Mouse (Mus musculus) limb, embryonic 13.5 days (tissue): ENCODE measurements at regions not wholly inside any gene's neighbourhood (a gene's known extent, or its start where the extent isn't known, plus 50 kb on each side); places are given as distances from the start of the nearest gene placed in this dataset.

Source experiments
- ATAC-seq: fragments of 200-750 bp; cut with Nextera tagmentation; 2 replicates; pipeline ENCODE4 v1.8.0; 2017; ENCODE audit warnings: low read depth, moderate number of reproducible peaks, moderate TSS enrichment; ENCODE audit not compliant: low FRiP score
- H3K27ac ChIP-seq: fragments of 300-500 bp; sonication (generic); 2 replicates; pipeline ENCODE4 v1.5.1; 2015; ENCODE audit warnings: inconsistent platforms, mild to moderate bottlenecking, moderate library complexity
- H3K27me3 ChIP-seq: fragments of 300-500 bp; sonication (generic); 2 replicates; pipeline ENCODE4 v1.6.1; 2015; ENCODE audit warnings: mild to moderate bottlenecking, inconsistent platforms
- H3K36me3 ChIP-seq: fragments of 300-500 bp; sonication (generic); 2 replicates; pipeline ENCODE4 v1.6.1; 2015; ENCODE audit warnings: inconsistent platforms, mild to moderate bottlenecking, moderate library complexity
- H3K4me1 ChIP-seq: fragments of 300-500 bp; sonication (generic); 2 replicates; pipeline ENCODE4 v1.6.1; 2015; ENCODE audit warnings: inconsistent platforms
- H3K4me2 ChIP-seq: fragments of 300-500 bp; sonication (generic); replicated peaks from 2 replicates; pipeline ENCODE4 v1.6.1; 2015; ENCODE audit warnings: inconsistent platforms, mild to moderate bottlenecking, moderate library complexity
- H3K4me3 ChIP-seq: fragments of 300-500 bp; sonication (generic); 2 replicates; pipeline ENCODE4 v1.5.1; 2015; ENCODE audit warnings: moderate library complexity, mild to moderate bottlenecking, inconsistent platforms
- H3K9ac ChIP-seq: fragments of 300-500 bp; sonication (generic); 2 replicates; pipeline ENCODE4 v1.6.1; 2015; ENCODE audit warnings: mild to moderate bottlenecking, inconsistent platforms
- H3K9me3 ChIP-seq: fragments of 300-500 bp; sonication (generic); 2 replicates; pipeline ENCODE4 v1.6.1; 2016; ENCODE audit warnings: inconsistent platforms
- WGBS: fragments of 180-500 bp; shearing (Covaris S2); methylation state at CpG from one replicate; pipeline ENCODE4 v1.1.7; 2015; 5-methylcytosine and 5-hydroxymethylcytosine counted together

DNA sequence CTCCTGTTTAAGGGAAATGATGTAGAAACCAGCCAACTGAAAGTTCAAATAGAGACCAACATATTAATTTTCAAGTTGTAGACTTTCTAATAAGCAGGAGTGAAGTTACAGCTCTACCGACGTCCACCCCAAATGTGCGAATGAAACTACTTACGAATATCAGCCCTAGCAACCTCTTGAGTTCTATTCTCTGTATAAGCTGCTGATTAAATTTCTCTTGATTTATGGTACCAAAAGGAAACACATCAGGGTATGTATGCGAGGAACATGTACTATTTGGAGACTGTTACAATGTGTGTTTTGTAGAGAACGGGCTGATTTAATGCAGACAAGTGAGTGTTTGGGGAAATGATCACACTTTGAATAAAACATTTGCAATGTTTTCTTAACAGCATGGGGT is 412.9 kb downstream of the Cd109 start:
- Histone ChIP-seq H3K9me3 (no peaks in the 10 kb centered on the region), H3K36me3 (no peaks in the 10 kb centered on the region), H3K27ac (peak overlapping the region; percentile 56; the same call in 1 of the 2 replicates), H3K4me3 (no peak overlapping the region), H3K9ac (no peak overlapping the region), H3K27me3 (no peaks in the 10 kb centered on the region), H3K4me2 (peak overlapping the region; percentile 21; the same call in 1 of the 2 replicates), H3K4me1 (peaks cover 13% of the 10 kb centered on the region)
- ATAC-seq, result no peak
- 30% methylated on average over 6 of the region's 6 CpGs for WGBS

DNA sequence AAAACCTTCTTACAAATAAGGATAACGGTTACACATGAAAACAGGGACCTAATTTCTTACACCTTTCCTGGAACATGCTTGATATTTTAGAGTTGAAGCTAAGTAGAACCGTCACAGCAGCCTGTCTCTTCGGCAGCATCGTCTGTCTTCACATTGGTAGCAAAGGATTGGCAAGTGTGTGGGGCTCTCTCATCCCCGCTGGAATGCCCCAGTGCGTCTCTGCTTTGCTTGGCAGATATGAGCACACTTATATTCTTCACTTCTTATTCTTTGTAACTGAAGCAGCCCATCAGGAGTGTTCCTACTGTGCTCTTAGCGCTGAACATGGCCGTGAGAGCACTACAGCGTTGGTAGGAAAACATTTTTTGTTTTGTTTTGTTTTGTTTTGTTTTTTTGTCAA is 414.1 kb downstream of the Cd109 start:
- ATAC-seq, result no peak
- H3K27me3 ChIP-seq, result no peaks in the 10 kb centered on the region
- no peak overlapping the region for H3K4me3 ChIP-seq
- 66% methylated on average over 9 of the region's 9 CpGs for WGBS
- no peaks in the 10 kb centered on the region for H3K36me3 ChIP-seq
- no peak overlapping the region for H3K4me2 ChIP-seq
- no peaks in the 10 kb centered on the region for H3K9me3 ChIP-seq
- H3K27ac ChIP-seq, result peak overlapping the region; percentile 12; the same call in 1 of the 2 replicates
- no peak overlapping the region for H3K9ac ChIP-seq
- H3K4me1 ChIP-seq, result peaks cover 13% of the 10 kb centered on the region

- no peaks in the 10 kb centered on the region for H3K36me3 ChIP-seq
These were observed 420.3 kb downstream of the Cd109 start for GRCm38 (mm10) chr9:79035677-79036076.

DNA sequence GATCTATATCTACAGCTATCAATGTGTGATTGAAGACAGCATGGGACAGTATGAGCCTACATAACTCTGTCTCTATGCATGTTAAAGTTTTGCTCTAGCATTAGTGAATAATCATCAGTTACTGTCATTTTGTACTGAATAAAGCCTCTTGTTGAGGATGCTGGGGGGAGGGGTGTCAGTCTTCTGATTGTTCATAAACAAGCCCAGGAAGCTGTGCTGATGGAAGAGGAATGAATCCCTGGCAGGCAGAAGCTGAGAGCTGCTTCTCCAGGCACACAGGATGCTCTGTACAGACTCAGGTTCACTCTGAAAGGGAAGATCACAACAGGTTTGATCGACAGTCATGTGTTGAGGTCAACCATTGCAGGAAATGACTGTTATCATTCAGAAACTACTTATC is 421.7 kb downstream of the Cd109 start:
- Histone ChIP-seq H3K9ac (no peak overlapping the region), H3K36me3 (no peaks in the 10 kb centered on the region), H3K27me3 (no peaks in the 10 kb centered on the region), H3K9me3 (no peaks in the 10 kb centered on the region), H3K4me1 (no peaks in the 10 kb centered on the region), H3K4me3 (no peak overlapping the region), H3K27ac (no peak overlapping the region), H3K4me2 (no peak overlapping the region)
- ATAC-seq, result no peak
- WGBS, result 75% methylated on average over 1 of the region's 1 CpGs

More at GRCm38 (mm10) chr9:79035677-79036076, 420.3 kb downstream of the Cd109 start:
- ATAC-seq, result no peak
- H3K9me3 ChIP-seq, result no peaks in the 10 kb centered on the region
- no peak overlapping the region for H3K4me2 ChIP-seq
- no peak overlapping the region for H3K27ac ChIP-seq
- H3K4me1 ChIP-seq, result no peaks in the 10 kb centered on the region
- WGBS, result 83% methylated on average over 2 of the region's 2 CpGs
- no peaks in the 10 kb centered on the region for H3K27me3 ChIP-seq
- H3K4me3 ChIP-seq, result no peak overlapping the region
- H3K9ac ChIP-seq, result no peak overlapping the region

- Histone ChIP-seq H3K4me3 (no peak overlapping the region), H3K27me3 (no peaks in the 10 kb centered on the region), H3K4me1 (no peaks in the 10 kb centered on the region), H3K9me3 (no peaks in the 10 kb centered on the region), H3K4me2 (no peak overlapping the region), H3K9ac (no peak overlapping the region), H3K36me3 (no peaks in the 10 kb centered on the region), H3K27ac (no peak overlapping the region)
- WGBS, result 79% methylated on average over 4 of the region's 4 CpGs
- ATAC-seq, result no peak
These were observed 423.6 kb downstream of the Cd109 start for GRCm38 (mm10) chr9:79038971-79039370.

- H3K9me3 ChIP-seq, result no peaks in the 10 kb centered on the region
- H3K4me3 ChIP-seq, result no peak overlapping the region
- no peak for ATAC-seq
- H3K27ac ChIP-seq, result no peak overlapping the region
- no peak overlapping the region for H3K9ac ChIP-seq
- H3K4me2 ChIP-seq, result no peak overlapping the region
- H3K36me3 ChIP-seq, result no peaks in the 10 kb centered on the region
- no peaks in the 10 kb centered on the region for H3K27me3 ChIP-seq
- H3K4me1 ChIP-seq, result no peaks in the 10 kb centered on the region
- 81% methylated on average over 1 of the region's 1 CpGs for WGBS
These were observed 429.0 kb downstream of the Cd109 start for GRCm38 (mm10) chr9:79044344-79044743.

GRCm38 (mm10) chr9:79045314-79045713 is 430.0 kb downstream of the Cd109 start:
- Histone ChIP-seq H3K4me2 (no peak overlapping the region), H3K9me3 (no peaks in the 10 kb centered on the region), H3K27ac (no peak overlapping the region), H3K4me3 (no peak overlapping the region), H3K27me3 (no peaks in the 10 kb centered on the region), H3K4me1 (no peaks in the 10 kb centered on the region), H3K36me3 (no peaks in the 10 kb centered on the region), H3K9ac (no peak overlapping the region)
- ATAC-seq, result no peak
- WGBS, result 8% methylated on average over 2 of the region's 2 CpGs

GRCm38 (mm10) chr9:79071961-79072360 is 456.6 kb downstream of the Cd109 start:
- no peaks in the 10 kb centered on the region for H3K4me1 ChIP-seq
- no peak overlapping the region for H3K27ac ChIP-seq

DNA sequence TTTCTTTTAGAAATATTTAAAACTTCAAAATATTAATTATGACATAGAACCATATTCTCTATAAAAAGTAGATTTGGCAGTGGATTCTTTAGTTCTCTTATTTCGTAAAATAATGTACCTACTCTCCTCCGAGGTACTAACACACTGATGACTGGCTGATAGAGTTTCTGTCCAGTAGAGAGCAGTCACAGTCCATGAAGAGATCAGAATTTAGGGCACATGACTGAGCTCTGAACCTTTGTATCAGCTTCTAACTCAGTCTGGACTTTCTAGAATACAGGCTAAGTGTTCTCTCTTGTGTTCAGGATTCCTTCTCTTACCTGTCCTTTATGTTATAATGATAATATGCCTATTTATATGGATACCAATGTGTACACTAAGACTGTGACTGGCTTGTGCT is 494.3 kb downstream of the Cd109 start:
- ATAC-seq, result peak; percentile 64; the same call in 1 of the 2 replicates
- Histone ChIP-seq H3K27me3 (no peaks in the 10 kb centered on the region), H3K9ac (no peak overlapping the region), H3K27ac (no peak overlapping the region), H3K4me1 (no peaks in the 10 kb centered on the region), H3K4me3 (no peak overlapping the region), H3K4me2 (no peak overlapping the region), H3K36me3 (no peaks in the 10 kb centered on the region), H3K9me3 (no peaks in the 10 kb centered on the region)
- WGBS, result 74% methylated on average over 2 of the region's 2 CpGs

More at GRCm38 (mm10) chr9:79071961-79072360, 456.6 kb downstream of the Cd109 start:
- Histone ChIP-seq H3K27me3 (no peaks in the 10 kb centered on the region), H3K4me3 (no peak overlapping the region), H3K4me2 (no peak overlapping the region), H3K36me3 (no peaks in the 10 kb centered on the region), H3K9me3 (no peaks in the 10 kb centered on the region), H3K9ac (no peak overlapping the region)
- ATAC-seq, result no peak
- 76% methylated on average over 3 of the region's 3 CpGs for WGBS

DNA sequence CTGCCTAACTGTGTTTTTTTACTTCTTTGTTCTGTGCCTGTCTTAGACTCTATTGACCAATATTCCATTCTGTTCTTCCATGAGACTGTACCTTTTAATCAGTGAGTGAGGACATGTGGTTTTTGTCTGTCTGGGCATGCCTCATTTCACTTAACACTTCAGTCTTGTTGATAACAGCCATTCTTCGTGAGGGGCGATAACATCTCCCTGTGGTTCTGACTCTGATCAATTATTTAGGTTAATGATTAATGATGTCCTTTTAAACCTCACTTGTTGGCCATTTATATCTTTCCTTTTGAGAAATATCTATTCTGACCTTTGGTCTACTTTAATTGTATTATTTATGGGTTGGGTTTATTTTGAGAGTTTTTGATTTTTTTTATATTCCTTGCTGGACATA is 496.0 kb downstream of the Cd109 start:
- H3K4me1 ChIP-seq, result no peaks in the 10 kb centered on the region
- H3K27me3 ChIP-seq, result no peaks in the 10 kb centered on the region
- no peak overlapping the region for H3K27ac ChIP-seq
- H3K9ac ChIP-seq, result no peak overlapping the region
- H3K36me3 ChIP-seq, result no peaks in the 10 kb centered on the region
- no peak for ATAC-seq
- no peaks in the 10 kb centered on the region for H3K9me3 ChIP-seq
- H3K4me3 ChIP-seq, result no peak overlapping the region
- no peak overlapping the region for H3K4me2 ChIP-seq
- WGBS, result 56% methylated on average over 2 of the region's 2 CpGs

DNA sequence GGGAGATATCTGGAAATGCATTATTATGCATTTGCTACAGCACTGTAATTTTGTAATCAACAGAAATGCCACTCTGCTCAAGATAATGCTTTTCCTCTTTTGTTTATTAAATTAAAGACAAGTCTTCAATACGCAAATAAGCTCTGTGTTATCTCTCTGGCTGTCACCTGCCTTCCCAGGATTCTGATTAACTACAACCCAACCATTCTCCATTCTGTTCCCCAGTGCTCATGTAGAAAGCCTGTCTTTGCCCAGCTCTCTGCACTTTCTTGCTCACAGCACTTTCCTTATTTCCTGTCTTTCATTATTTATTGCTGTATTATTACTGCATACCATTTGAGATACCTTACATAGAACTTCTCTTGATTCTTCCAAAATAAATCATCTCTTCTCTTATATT is 525.6 kb downstream of the Cd109 start:
- H3K4me3 ChIP-seq, result no peak overlapping the region
- H3K4me1 ChIP-seq, result no peaks in the 10 kb centered on the region
- WGBS, result 86% methylated on average over 1 of the region's 1 CpGs
- no peaks in the 10 kb centered on the region for H3K9me3 ChIP-seq
- H3K4me2 ChIP-seq, result no peak overlapping the region
- no peak for ATAC-seq
- no peaks in the 10 kb centered on the region for H3K36me3 ChIP-seq
- H3K9ac ChIP-seq, result no peak overlapping the region
- no peaks in the 10 kb centered on the region for H3K27me3 ChIP-seq
- no peak overlapping the region for H3K27ac ChIP-seq

DNA sequence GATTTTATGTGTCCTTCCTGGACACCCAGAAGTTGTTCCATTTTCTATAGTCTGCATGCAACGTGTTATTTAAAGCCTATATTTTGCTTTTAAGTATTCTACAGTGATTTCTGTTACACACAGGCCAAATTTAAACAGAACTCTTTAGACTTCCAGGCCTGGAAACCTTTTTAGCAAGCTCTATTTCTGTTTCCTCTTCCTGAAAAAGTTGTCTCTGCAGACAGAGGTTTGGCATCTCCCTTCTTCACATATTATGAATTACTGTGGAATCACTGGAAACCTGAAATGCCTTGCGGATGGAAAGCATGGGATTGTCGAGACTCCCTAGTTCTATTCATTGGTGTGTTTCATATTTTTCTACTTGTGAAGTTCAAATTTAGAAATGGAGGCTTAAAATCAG is 530.7 kb downstream of the Cd109 start:
- H3K9me3 ChIP-seq, result no peaks in the 10 kb centered on the region
- H3K4me2 ChIP-seq, result no peak overlapping the region
- ATAC-seq, result no peak
- no peaks in the 10 kb centered on the region for H3K27me3 ChIP-seq
- no peak overlapping the region for H3K4me3 ChIP-seq
- H3K27ac ChIP-seq, result no peak overlapping the region
- H3K36me3 ChIP-seq, result no peaks in the 10 kb centered on the region
- 73% methylated on average over 3 of the region's 3 CpGs for WGBS
- no peak overlapping the region for H3K9ac ChIP-seq
- H3K4me1 ChIP-seq, result no peaks in the 10 kb centered on the region

GRCm38 (mm10) chr9:79165596-79165995 is 550.2 kb downstream of the Cd109 start:
- no peak for ATAC-seq
- Histone ChIP-seq H3K4me2 (no peak overlapping the region), H3K36me3 (no peaks in the 10 kb centered on the region), H3K4me1 (no peaks in the 10 kb centered on the region), H3K9ac (no peak overlapping the region), H3K9me3 (no peaks in the 10 kb centered on the region), H3K4me3 (no peak overlapping the region), H3K27ac (no peak overlapping the region), H3K27me3 (no peaks in the 10 kb centered on the region)
- WGBS, result 67% methylated on average over 2 of the region's 2 CpGs
